Mouse (Mus musculus) urinary bladder, postnatal 25 days (tissue): ENCODE data around the gene Slc26a8.

ENCODE experiments used
- DNase-seq: peaks from one replicate; pipeline ENCODE4 v3.0.0; 2022; ENCODE audit warnings: low spot score

The Slc26a8 gene

DNA sequence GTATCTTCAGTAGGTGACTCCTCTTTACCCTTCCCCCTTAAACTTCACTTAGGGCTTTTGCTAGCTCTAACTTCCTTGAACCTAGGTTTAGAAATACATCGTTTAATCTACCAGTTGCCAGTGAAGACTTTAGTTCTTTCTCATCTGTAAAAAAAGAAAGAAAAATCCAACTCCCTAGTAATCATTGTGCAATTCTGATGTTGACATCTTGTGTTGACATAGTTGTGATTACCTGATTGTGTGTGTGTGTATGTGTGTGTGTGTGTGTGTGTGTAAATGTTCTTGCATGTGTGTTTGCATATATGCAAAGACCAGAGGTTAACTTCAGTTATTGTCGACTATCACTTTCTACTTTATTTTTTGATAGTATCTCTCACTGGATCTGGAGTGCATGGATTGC, 8.6 kb upstream of the Slc26a8 start:
- no peak for DNase-seq

GRCm38 (mm10) chr17:28698245-28698644, 8.2 kb upstream of the Slc26a8 start:
- no peak for DNase-seq

- no peak for DNase-seq
Observed at GRCm38 (mm10) chr17:28697290-28698195, 7.5 kb upstream of the Slc26a8 start.

- DNase-seq: no peak
Observed at GRCm38 (mm10) chr17:28696641-28697040, 6.6 kb upstream of the Slc26a8 start.

GRCm38 (mm10) chr17:28694832-28695231, 4.8 kb upstream of the Slc26a8 start:
- DNase-seq: no peak

- DNase-seq: no peak
Observed at GRCm38 (mm10) chr17:28694078-28694477, 4.0 kb upstream of the Slc26a8 start.

GRCm38 (mm10) chr17:28693086-28693485, 3.1 kb upstream of the Slc26a8 start:
- no peak for DNase-seq

- peak; percentile 41 for DNase-seq
Observed at GRCm38 (mm10) chr17:28692341-28692710, 2.3 kb upstream of the Slc26a8 start.

DNA sequence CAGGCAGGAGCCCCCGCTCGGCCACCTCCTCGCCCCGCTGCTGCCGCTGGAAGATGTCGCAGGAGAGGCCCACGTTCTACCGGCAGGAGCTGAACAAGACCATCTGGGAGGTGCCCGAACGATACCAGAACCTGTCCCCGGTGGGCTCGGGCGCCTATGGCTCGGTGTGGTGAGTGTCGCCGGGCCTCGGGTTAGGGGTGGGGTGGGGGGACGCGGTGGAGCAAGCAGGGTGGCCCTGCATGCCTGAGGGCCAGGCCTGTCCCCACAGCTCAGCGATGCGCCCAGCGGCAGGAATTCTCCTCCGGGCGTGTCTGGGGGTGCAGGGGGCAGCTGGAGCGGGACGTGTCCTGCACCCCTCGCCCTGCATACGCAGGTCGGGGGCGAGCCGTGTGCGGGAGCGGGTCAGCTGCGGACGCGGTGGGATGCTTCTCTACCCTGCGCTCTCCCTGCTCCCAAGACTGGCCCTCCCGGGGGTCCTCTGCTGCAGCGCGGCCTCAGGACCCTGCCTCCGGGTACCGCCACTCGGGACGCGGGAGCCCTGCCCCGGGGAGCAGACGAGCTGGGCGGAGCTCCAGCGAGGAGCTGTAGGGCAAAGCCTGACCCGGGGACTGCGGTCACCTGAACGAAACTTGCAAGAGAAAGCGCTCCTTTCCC, 1.8 kb upstream of the Slc26a8 start:
- peak; percentile 41 for DNase-seq

- peak; percentile 99 for DNase-seq
Observed at GRCm38 (mm10) chr17:28690776-28691686, 998 bp upstream of the Slc26a8 start, which contains the start of gene Mapk14. Gene Mapk14, plus strand, starts transcription at chr17:28691329.

GRCm38 (mm10) chr17:28687354-28687753, 2.7 kb downstream of the Slc26a8 start:
- DNase-seq: no peak

DNA sequence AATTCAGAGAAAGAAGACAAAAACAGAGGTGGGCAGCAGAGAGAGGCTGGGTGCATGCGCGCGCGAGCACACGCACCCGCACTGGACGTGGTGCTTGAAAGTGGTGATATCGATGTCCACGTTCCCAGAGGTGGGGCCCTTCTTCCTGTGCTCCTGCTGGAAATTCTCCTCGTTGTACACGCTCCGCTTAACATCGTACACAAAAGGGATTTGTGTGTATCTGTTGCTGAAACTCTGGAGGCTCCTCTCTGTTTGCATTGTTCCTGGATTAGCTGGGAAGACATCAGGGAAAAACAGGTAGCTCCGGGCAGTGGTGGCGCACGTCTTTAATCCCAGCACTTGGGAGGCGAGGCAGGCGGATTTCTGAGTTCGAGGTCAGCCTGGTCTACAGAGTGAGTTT, 5.4 kb downstream of the Slc26a8 start:
- no peak for DNase-seq

DNA sequence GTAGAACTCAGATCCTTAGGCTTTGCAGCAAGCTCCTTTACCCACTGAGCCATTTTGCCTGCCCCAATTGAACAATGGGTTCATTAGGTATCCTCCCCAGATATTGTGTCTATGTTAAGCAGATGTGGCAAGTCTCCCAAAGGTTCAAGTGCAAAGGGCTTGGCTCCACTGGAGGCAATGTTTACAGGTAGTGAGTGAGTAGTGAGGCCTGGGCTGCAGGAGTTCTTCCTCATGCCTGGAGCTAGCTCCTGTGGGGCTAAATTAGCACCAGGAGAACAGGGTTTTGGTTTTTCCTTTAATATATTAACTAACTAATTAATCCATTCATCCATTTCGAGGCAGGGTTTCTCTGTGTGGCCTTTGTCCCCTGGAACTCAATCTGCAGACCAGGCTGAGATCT, 6.4 kb downstream of the Slc26a8 start:
- DNase-seq: no peak

DNA sequence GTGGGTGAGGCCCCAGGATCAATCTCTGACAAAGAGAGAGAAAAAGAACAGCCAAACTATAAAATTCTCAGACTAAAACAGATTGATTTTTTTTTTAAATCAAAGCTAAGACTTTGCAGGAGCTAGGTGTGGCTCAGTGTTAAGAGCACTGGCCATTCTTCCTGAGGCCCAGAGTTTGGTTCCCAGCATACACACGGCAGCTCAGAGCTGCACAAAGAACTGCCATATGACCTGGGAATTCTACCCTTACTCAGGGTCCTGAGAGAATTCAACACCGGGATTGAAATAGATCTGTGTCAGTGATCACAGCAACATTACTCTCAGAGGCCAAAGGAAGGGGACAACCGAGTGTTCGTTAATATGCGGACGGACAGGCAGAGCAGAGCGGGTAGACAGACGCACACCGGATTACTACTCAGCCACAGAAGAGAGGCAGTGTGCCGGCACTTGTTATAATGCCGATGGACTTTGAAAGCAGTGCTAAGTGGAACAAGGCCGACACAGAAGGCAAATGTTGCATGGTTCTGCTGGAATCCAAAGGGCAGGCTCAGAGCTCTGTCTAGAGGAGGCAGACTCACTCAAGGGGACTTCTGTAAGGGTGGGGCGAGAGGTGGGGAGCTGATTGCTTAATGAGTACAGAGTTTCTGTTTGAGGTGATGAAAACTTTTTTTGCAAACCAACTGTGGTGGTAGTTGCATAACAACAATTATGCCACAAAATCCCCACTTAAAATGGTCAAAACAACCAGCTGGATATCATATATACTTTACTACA, 7.5 kb downstream of the Slc26a8 start:
- no peak for DNase-seq

- DNase-seq: no peak
Observed at GRCm38 (mm10) chr17:28659564-28659963, 30.5 kb downstream of the Slc26a8 start.

DNA sequence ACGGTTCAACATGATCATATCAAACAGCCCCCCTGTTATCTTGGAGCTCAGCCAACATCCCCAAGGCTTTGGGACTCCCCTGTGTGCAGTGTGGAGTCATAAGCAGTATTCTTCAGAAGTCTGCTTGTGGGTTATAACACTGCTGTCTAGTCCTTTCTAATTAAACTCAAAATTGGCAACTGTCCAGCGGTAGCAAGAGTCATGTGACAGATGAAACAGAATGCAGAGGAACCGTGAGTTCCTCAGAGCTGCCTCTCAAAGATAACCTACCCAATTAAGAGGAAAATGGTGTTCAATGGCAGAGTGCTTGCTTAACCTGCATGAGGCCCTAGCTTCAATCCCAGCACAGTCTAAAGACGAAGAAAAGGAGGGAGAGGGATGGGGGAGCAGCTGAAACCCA, 32.1 kb downstream of the Slc26a8 start:
- DNase-seq: no peak

GRCm38 (mm10) chr17:28650268-28650667, 39.8 kb downstream of the Slc26a8 start:
- DNase-seq: no peak

DNA sequence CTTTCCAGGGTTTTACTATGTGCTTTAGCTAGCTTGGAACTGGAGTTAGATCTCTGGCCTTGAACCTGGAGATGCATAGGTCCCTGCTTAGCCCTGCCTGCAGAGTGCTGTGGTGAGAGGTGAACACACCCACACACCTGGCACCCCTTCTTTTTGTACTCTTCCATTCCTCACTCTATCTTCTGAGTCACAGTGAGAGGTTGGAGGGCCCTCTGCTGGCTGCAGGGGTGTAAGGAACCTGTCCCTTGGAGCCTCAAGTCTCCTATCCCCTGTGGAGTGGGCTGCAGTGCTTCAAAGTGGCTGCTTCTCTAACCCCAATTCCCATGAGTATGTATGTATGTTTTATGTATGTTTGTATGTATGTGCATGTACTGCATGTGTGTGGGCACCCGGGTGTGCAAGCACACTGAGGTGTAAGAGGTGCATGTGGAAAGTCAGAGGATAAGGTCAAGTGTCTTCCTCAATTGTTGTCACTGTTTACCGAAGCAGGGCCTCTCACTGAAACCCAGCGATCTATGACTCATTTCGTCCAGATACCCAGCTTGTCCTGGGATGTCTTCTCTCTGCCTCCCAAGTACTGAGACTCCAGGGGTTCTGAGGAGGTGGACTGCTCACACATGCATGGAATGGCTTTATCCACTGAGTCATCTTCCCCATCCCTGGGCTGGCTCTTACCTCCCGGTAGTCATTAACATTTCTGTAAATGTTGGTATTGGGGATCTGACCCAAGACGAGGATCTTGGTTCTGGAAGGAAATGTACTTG, 41.2 kb downstream of the Slc26a8 start:
- DNase-seq: peak; percentile 31

DNA sequence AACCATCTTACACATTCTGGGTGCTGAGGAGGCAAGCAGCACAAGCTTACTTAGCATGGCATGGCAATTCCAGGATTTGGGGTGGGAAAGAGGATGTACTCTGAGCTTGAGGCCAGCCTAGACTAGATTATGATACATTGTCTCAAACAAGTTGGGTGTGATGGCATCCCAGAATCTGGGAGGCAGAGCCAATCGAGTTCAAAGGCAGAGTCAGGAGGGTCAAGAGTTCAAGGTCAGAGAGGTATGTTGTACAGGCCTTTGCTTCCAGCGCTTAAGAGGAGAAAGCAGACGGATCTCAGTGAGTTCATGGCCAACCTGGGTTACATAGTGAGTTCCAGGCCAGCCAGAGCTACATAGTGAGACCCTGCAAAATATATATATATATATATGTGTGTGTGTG, 43.8 kb downstream of the Slc26a8 start:
- DNase-seq: no peak

DNA sequence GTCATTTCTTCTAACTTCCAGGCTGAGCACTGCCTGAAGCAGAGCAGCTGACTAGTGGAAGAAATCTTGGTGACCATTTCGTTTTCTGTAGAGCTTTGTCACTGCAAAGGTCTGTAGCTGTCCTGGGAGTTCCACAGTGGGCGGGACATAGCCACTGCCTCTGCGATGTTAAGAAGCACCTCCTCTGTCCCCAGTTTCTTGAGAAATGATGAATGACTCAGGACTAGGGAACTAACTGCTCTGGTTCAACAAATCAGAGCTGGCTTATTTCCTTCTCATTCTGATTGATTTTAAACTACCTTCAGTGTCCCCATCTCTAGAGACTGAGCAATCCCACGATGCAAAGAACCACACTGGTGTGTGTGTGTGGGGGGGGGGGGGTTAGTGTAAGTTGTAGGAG, 45.9 kb downstream of the Slc26a8 start:
- no peak for DNase-seq

DNA sequence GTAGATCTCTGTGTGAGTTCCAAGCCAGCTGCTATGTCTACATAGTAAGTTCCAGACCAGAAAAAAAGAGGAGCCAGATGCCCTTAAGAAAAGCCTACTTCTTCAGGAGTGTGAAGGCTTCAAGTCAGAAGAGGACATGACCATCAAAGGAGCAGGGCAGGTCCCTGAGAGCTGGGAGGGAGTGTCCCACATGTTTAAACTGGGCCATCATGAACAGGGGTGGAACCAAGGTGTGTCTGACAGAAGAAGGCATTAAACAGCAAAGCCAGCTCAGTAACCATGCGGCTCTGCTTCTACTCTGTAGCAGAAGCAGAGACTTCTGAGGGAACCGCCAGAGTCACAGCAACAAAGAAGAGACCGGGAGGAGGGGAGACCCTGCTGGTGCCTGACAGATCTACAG, 46.3 kb downstream of the Slc26a8 start:
- DNase-seq: no peak
